Mouse (Mus musculus) kidney, adult 8-10 months (tissue): Measurements from ENCODE around the gene Dennd4c.

Experiments used
- DNase-seq, 2 experiments: peaks; one replicate each; pipeline ENCODE4 v3.0.0; 2022

Dennd4c gene

DNA sequence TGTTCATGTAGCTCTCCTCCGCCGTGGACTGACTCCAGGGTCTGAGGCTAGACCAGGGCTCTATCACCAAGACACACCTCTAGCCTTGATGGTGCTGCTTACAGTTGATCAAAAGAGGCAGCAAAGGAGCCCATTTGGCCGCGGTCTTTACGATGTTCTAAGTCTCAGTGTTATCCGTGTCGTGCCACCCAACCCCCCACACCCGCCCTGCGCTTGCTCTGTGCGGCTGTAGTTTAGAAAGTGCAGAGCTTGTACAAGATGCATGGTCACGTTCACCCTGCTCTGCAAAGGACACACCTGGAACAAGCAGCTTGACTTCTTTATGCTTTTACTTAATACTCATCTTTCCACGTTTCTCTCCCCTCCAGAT lies 137.4 kb downstream of the Dennd4c start:
- no peak for DNase-seq

- peak; percentile 49 to 61 for DNase-seq
Measured at GRCm38 (mm10) chr4:86886160-86886878, 138.0 kb downstream of the Dennd4c start.

- DNase-seq: no peak
Measured at GRCm38 (mm10) chr4:86887879-86888278, 139.5 kb downstream of the Dennd4c start.

GRCm38 (mm10) chr4:86897411-86897810 lies 149.1 kb downstream of the Dennd4c start:
- DNase-seq: peak in 1 of 2 experiments; percentile 24

DNA sequence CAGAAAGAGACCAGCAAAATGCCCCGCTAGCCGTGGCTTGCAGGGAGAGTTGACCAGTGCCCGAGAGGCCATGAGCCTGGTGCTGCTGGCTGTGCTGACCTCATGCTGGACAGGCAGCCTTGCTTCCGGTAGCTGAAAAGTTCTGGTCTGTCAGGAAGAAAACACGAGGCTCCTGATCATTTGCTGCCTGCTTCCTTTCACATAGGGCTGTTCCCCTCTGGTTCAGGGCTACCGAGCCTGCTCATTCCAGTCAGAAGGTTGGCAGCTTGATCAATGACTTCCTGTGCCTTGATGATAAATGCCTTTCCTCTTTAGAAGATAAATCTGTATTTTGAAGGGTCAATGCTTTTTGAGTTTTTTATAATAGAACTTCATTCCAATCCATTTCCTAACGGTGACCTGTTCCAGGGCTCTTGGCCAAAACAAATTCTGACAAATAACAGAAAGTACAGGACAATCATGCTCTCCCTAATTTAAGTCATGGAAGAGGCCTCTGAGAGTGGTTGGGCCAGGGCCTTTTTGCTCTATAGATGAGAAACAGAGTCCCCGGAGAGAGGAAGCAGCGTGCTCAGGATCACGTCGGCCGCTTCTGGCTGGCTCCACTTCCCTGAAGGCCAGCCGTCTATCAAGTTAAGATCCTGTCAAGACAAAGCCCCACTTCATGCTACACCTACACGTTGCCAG lies 150.6 kb downstream of the Dennd4c start:
- peak; percentile 70 to 85 for DNase-seq
